Mouse (Mus musculus) left cerebral cortex, postnatal 4 days (tissue): ENCODE results near the gene Acaca. TPM values are rescaled to one million over a fixed set of nuclear protein-coding genes. Genes with fewer than 3 reads are reported as not detected.

ENCODE experiments used
- DNase-seq: peaks from one replicate; pipeline ENCODE4 v3.0.0-alpha.2; 2022
- intact Hi-C: fragments of 180-260 bp; cut with DNase I; formaldehyde crosslinking; loops from one replicate; pipeline ENCODE4 v1.15.1; 2025
- total RNA-seq, 2 experiments: library from RNA; stranded (reverse); gene quantifications; 2 replicates each; pipeline ENCODE4 v1.2.3; 2021

Acaca gene
- 100 to 1,000 TPM; 186 to 187 TPM for total RNA-seq

GRCm38 (mm10) chr11:84128943-84129798 lies at the start of gene Acaca, which contains the start of gene Tada2a:
Gene Acaca, plus strand, starts transcription at chr11:84129672.
Gene Tada2a, minus strand, starts transcription at chr11:84129600.
- peak; percentile 79 for DNase-seq
- intact Hi-C loops = no loop called here

DNA sequence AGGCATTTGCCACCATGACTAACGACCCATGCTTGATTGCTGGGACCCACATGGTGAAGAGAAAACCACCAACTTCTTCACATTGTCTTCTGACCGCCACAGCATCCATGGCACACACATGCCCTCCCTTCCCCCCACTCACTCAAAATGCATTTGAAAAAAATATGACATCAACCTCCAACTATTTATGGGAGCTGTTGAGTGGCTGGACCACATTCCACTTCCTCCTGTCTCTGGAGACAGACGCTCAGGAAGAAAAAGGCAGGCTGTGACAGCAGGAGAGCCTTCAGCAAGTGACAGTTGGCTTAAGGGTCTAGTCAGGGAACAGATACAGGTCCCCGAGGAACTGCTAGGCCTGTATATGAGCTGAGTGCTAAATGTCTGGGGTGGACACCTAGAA lies 49.6 kb upstream of the Acaca start:
- DNase-seq = no peak
- intact Hi-C loops = no loop called here

DNA sequence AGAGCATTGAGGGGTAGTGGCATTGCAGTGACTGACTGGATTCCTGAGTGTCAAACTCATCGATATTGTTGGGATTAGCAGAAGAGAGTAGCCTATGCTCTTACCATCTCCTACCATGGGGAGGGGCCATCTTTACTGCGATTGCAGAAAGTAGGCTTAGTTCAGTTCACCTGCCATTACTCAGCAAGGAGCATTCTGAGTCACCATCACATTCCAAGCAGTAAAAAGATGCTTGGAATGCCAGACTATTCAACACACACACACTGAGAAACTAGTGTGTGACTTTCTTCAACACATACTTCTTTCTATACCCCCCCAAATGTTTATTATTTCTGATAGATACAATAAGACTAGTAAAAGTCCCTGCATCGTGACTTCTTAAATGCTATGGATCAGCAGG lies 49.1 kb upstream of the Acaca start:
- intact Hi-C loops = no loop called here
- DNase-seq = no peak

GRCm38 (mm10) chr11:84081901-84082300 lies 47.6 kb upstream of the Acaca start:
- intact Hi-C loops = no loop called here
- no peak for DNase-seq

DNA sequence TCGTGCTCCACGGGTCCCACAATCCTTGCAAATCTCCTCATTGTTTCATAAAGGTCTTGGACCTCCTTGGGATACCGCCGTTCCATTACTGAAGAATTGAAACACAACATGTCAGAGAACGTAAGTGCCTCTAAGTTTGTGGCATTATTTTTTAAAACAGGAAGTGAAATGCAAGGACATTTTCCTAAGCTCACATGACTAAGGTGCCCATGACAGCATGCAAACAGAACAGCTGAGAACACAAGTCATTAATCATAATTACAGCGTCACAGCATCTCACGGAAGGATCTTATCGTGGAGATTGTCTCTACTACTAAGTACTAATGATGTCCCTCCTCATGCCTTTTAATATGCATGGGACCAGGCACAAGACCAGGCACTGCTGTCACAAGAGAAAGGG lies 38.9 kb upstream of the Acaca start:
- intact Hi-C loops = no loop called here
- DNase-seq = no peak

- DNase-seq = no peak
Measured at GRCm38 (mm10) chr11:84095084-84095483, 34.4 kb upstream of the Acaca start.

DNA sequence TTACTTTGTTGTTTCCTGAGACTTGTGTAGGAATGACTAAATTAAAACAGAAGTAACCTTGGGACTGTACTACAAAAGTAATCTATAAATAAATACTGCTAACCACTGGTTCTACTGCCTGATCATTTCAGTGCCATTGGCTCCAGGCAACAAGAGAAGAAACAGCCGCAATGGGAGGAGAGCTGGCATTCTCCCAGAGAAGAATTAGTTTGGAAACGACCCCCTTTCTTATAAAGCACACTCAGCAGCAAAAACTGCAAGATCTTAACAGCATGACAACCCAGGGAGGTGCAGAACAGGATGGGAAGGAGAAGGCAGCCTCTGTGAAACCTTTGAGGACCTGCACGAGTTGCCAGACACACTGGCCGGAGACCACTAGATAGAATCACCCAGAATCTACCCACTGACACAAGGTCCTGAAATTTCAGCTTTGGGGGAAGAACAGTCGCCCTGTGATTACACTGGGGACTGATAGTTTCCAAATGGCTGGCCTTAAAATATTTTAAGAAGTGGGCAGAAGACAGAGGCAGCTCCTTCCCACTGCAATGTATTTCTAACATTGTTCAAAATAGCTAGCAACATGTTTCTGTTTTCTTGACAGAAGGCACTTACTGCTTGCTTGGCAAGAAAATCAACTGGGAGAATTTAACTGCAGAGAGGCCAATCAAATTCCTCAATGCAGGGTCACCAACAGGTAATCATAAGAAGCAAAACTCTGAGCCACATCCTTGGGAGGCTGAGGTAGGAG lies 32.0 kb upstream of the Acaca start:
- intact Hi-C loops = no loop called here
- no peak for DNase-seq

More at GRCm38 (mm10) chr11:84095084-84095483, 34.4 kb upstream of the Acaca start:
- intact Hi-C loops = no loop called here

DNA sequence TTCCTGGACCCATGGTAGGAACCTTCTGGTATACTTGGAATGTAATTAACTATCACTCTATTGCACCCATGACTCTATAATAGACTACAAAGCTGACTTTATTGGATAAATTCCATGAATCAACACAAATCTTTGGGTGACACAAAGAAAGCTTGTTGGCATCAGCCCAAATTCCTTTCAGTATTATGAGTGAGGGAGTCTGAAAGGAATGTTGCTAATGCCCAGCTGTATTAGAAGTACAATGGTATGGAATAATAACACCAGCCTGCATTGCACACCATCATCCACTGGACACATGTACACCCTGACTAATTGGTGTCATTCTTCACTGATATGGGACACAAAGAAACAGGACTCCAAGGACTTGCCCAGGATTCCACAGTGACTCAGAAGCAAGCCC lies 28.3 kb upstream of the Acaca start:
- intact Hi-C loops = no loop called here
- no peak for DNase-seq

GRCm38 (mm10) chr11:84104036-84104435 lies 25.4 kb upstream of the Acaca start:
- intact Hi-C loops = no loop called here

DNA sequence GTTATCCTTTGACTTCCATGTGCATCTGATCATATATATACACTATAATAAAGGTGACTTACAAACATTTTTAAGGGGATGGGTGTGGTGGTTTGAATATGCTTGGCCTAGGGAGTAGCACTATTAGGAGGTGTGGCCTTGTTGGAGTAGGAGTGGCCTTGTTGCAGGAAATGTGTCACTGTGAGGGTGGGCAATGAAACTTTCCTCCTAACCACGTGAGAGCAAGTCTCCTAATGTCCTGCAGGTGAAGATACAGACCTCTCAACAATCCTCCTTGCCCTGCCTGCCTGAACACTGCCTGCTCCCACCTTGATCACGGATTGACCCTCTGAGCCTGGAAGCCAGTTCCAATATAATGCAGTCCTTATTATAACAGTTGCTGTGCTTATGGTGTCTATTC lies 22.3 kb upstream of the Acaca start:
- no peak for DNase-seq
- intact Hi-C loops = no loop called here

More at GRCm38 (mm10) chr11:84104036-84104435, 25.4 kb upstream of the Acaca start:
- DNase-seq = no peak

GRCm38 (mm10) chr11:84113623-84114022 lies 15.8 kb upstream of the Acaca start:
- intact Hi-C loops = no loop called here
- no peak for DNase-seq

DNA sequence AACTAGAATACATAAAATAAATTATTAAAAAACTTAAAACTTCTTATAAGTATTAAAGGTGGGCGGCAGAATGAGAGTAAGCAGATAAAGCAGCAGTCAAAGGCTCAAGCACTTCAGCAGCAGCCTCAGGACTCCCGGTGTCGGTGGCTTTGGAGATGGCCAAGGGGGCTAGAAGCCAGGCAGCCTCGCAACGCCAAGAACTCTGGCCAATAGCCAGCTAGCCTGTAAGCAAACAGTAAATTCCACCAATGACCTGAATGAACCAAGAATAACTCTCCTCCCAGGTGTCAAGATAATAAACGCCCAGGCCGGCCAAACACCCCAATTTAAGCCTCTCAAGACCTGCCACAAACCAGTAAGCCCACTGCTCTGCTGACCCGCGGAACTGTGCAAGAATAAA lies 13.8 kb upstream of the Acaca start:
- intact Hi-C loops = no loop called here
- no peak for DNase-seq

DNA sequence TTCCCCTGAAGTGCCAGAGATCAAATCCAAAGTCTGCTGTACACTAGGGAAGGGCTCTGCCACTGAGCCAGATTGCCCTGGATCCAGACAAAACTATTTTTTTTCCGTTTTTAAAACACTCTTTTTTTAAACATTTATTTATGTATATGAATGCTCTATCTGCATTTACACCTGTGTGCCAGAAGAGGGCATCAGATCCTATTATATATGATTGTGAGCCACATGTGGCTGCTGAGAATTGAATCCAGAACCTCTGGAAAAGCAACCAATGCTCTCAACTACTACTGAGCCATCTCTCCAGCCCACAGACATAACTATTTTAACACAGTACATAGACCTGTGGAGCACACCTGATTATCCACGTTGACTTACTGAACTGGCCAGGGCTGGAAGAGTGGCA lies 13.3 kb upstream of the Acaca start:
- DNase-seq = no peak
- intact Hi-C loops = no loop called here

DNA sequence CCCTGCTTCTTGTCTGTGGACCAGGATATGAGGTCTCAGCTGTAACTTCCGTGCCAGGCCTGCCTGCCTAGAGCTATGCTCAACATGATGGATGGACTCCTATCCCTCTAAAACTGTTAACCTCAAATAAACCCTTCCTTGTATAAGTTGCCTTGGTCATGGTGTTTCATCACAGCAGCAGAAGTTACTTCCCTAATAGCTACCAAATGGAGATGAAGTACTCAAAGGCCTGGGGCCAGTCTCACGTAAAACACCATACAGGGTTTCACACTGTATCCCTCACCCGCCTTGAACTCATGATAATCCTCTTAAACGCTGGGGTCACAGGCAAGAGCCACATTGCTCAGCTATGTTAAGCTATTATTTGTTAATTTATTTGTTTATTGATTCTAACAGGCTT lies 12.0 kb upstream of the Acaca start:
- DNase-seq = no peak
- intact Hi-C loops = no loop called here

DNA sequence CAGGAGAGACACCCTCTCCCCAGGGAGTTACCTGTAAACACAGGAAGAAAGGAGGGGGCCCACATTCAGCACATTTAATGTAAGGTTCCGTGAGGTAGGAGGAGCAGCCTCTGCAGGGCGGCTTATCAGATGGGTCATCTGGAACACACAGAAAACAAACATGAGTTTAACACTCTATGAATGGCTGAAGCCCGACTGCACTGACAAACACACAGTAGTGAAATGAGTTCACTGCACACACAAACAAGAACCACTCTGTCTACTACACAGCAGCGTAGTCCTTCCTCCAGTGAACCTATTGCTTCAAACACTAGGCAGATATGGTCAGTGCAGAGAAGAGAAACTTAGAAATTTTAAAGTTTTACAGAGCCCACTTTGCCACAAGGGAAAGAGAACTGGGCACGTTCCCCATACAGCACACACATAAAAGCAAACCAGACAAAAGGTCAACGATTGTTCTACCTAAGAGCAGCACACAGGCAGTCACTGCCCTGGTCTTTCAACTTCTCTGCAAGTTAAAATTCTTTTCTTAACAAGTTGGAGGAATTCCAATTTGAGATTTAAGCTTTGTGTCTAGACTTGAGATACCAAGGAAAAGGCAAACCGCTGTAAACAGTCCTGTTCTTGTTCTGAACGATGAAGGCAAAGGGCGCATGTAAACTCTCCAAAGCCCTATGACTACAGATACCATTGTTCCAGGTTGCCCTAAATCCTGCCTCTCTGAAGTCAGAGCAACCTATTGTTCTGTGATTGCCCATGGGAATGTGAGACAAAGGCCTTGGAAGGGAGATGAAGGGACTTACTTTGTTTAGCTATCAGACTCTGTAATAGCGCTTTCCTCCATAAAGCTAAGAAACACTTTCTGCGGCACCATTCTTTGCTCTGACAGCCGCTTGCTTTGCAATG lies 8.2 kb upstream of the Acaca start:
- intact Hi-C loops = no loop called here

GRCm38 (mm10) chr11:84127977-84128376 lies 1.5 kb upstream of the Acaca start:
- intact Hi-C loops = no loop called here

More for the DNA sequence above, 8.2 kb upstream of the Acaca start:
- no peak for DNase-seq

DNA sequence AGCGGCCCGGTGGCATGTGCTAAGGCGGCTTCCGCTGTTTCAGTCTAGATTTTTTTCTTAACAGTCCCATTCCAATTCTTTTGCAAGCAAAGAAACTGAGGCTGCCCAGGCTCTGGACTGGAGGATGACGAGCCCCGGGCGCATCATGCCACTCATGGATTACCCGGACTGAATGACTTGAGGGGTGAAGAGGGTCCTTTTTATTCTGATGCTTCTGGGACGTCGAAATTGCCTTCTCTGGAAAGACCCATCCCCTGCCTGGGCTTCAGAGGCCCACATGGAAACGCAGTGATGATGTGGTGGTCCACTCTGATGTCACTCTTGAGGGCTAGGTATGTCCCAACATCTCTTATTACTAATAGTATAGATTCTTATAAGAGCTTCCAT lies 320 bp downstream of the Acaca start:
- intact Hi-C loops = no loop called here

More at GRCm38 (mm10) chr11:84127977-84128376, 1.5 kb upstream of the Acaca start:
- DNase-seq = no peak

DNA sequence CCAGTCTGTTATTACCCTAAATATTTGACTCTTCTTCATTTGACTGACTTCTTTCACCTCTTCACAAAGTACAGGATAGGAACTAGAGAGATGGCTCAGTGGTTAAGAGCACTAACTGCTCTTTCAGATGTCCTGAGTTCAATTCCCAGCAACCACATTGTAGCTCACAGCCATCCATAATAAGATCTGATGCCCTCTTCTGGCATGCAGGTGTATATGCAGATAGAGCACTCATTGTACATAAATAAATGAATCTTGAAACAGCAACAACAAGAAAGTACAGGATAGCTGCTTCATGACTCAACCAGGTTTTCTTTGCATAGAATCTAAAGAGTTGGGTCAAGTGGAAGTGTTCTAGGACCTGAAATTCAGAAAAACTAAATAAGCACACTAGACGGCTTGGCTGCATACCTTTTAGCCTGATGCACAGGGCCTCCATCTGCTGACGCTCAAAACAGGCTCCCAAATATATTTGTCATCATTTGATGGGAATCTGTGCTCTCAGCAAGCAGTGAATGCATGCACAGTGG lies 4.9 kb downstream of the Acaca start:
- intact Hi-C loops = no loop called here

More for the DNA sequence above, 320 bp downstream of the Acaca start:
- DNase-seq = no peak

DNA sequence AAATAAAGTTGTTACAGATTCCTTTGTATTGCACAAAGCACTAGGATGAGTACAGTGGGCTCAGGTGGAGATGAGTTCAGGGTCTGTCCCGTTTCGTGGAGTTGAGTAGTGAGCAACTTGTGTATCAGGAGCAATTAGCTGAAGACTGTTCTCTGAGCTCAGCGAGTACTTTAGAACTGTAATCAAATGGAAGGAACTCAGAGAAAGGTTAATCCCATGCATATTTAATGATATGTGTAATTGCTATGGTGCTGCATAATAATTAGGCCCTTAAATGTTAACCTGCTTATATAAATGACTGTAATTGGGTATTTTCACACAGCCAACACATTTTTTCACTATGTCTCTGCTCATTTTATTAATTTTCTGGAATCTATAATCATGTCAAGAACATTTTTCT lies 7.0 kb downstream of the Acaca start:
- DNase-seq = no peak
- intact Hi-C loops = no loop called here

More for the DNA sequence above, 4.9 kb downstream of the Acaca start:
- DNase-seq = no peak

DNA sequence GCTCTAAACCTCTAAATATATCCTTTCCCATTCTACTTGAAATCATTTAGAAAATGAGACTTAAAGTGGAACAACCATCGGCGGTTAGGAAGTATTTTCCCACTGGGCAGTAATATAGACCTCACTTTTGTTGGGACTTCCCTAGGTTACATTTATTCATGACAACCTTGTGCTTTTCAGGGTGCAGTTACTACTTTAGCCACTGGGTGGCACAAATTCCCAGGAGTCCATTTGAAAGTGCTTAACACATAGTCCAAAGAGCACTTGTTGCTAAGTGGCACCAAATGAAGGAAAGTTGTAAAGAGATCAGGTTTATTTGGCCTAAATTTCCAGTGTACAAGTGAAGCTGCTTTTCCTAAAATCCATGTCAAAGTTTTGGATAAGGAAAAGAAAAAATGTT lies 12.3 kb downstream of the Acaca start:
- intact Hi-C loops = no loop called here
- DNase-seq = peak; percentile 38
